In the genomic region with DNA sequence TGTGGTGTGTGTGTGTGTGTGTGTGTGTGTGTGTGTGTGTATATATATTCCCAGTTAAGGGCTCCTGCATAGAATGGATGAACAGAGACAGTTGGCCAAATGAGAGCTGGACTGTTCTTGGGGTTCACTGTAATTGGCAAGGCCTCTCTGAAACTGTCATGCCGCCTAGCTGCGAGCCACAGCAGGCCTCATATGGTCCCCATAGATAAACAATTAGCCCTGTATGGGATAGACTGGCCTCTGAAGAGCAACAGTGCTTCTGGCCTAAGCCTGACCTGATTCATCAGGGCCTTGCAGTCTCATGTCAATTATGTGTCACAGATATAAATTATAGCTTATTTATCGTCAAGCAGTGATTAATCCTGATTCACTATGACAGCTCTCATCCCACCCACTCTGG, we compare ENCODE assay signal across 12 mouse cellular contexts. TPM values are rescaled to one million over a fixed set of nuclear protein-coding genes. Genes with fewer than 3 reads are reported as not detected.
DNase-seq lines count a peak whose midpoint lies in the region; ATAC-seq and TF ChIP-seq lines count a peak whose summit lies in the region.
"Had no signal": no experiment of that assay in that cellular context is flagged by ENCODE, and none has a peak within 500 bp of the region (broad histone marks: within the 10 kb centered on the region; RNA-seq: fewer than 3 reads in every experiment).

No protein-coding gene starts in this region.

- peak overlapping the region; percentile 83; the same call in 1 of the 2 replicates for H3K4me2 ChIP-seq in hindbrain, embryonic 13.5 days
- H3K4me2 ChIP-seq in hindbrain, embryonic 11.5 days (replicated peaks; ENCODE audit: low read depth, low read length): no peak overlapping the region
- peak overlapping the region; percentile 91 for H3K4me2 ChIP-seq in hindbrain, embryonic 16.5 days (ENCODE audit: low read length)

- no peak for DNase-seq in hindbrain, embryonic 11.5 days (ENCODE audit: low spot score)
- no peak for DNase-seq in lung, postnatal 36 days
- DNase-seq in left cerebral cortex, adult 11 months (ENCODE audit: low spot score): no peak
- DNase-seq: adrenal gland, postnatal 25 days; lung, adult 2 months had no signal

- peak overlapping the region; percentile 67; the same call in 1 of the 2 replicates for H3K9ac ChIP-seq in hindbrain, embryonic 13.5 days
- no peak overlapping the region for H3K9ac ChIP-seq in hindbrain, embryonic 11.5 days (ENCODE audit: low read depth, low read length)
- no peak overlapping the region for H3K9ac ChIP-seq in hindbrain, embryonic 16.5 days (ENCODE audit: low read depth, low read length)

- no peak for ATAC-seq in hindbrain, embryonic 13.5 days (ENCODE audit: low FRiP score)
- ATAC-seq in hindbrain, embryonic 11.5 days (ENCODE audit: low FRiP score): no peak
- ATAC-seq in hindbrain, embryonic 16.5 days: no peak
- ATAC-seq in megakaryocyte progenitor cell, adult 5-6 weeks (replicated peaks; ENCODE audit: poor library complexity): peak; percentile 41
- ATAC-seq: inflammation-experienced regulatory T-cells, adult 6 months had no signal

- no peak for TF ChIP-seq CTCF in E14TG2a.4 (conservative IDR thresholded peaks at IDR 0.05; ENCODE audit: low read length)

- H3K36me3 ChIP-seq in hindbrain, embryonic 13.5 days: peaks cover 33% of the 10 kb centered on the region
- no peaks in the 10 kb centered on the region for H3K36me3 ChIP-seq in hindbrain, embryonic 11.5 days (ENCODE audit: control insufficient read depth, insufficient read depth, low read length)
- peaks cover 25% of the 10 kb centered on the region for H3K36me3 ChIP-seq in E14TG2a.4 (ENCODE audit: insufficient read depth, low read length)
- H3K36me3 ChIP-seq in hindbrain, embryonic 16.5 days (ENCODE audit: control insufficient read depth, insufficient read depth, low read length): peaks cover 7% of the 10 kb centered on the region

- no peak overlapping the region for H3K4me3 ChIP-seq in hindbrain, embryonic 13.5 days
- no peak overlapping the region for H3K4me3 ChIP-seq in hindbrain, embryonic 11.5 days (ENCODE audit: low read depth, low read length)
- peak overlapping the region; percentile 91 for H3K4me3 ChIP-seq in E14TG2a.4 (replicated peaks; ENCODE audit: low read length)
- no peak overlapping the region for H3K4me3 ChIP-seq in hindbrain, embryonic 16.5 days (ENCODE audit: low read length)
- H3K4me3 ChIP-seq: megakaryocyte, embryonic 14.5 days; neural tube, embryonic 12.5 days had no signal

- no peaks in the 10 kb centered on the region for H3K27me3 ChIP-seq in hindbrain, embryonic 13.5 days
- H3K27me3 ChIP-seq in hindbrain, embryonic 11.5 days (ENCODE audit: control insufficient read depth, insufficient read depth, low read length): no peaks in the 10 kb centered on the region
- H3K27me3 ChIP-seq in E14TG2a.4 (ENCODE audit: insufficient read depth, low read length): peaks cover 5% of the 10 kb centered on the region; the same call in 1 of the 2 replicates
- no peaks in the 10 kb centered on the region for H3K27me3 ChIP-seq in hindbrain, embryonic 16.5 days (replicated peaks; ENCODE audit: control insufficient read depth, insufficient read depth, low read length)
- H3K27me3 ChIP-seq: megakaryocyte, embryonic 14.5 days; neural tube, embryonic 12.5 days had no signal

- H3K4me1 ChIP-seq in hindbrain, embryonic 13.5 days (replicated peaks): peaks cover 32% of the 10 kb centered on the region
- no peaks in the 10 kb centered on the region; the same call in 1 of the 2 replicates for H3K4me1 ChIP-seq in hindbrain, embryonic 11.5 days (replicated peaks; ENCODE audit: control insufficient read depth, insufficient read depth, low read length)
- peaks cover 85% of the 10 kb centered on the region for H3K4me1 ChIP-seq in E14TG2a.4 (replicated peaks; ENCODE audit: low read depth, low read length)
- H3K4me1 ChIP-seq in hindbrain, embryonic 16.5 days (ENCODE audit: control insufficient read depth, insufficient read depth, low read depth, low read length): peaks cover 27% of the 10 kb centered on the region

- no peaks in the 10 kb centered on the region for H3K9me3 ChIP-seq in hindbrain, embryonic 13.5 days
- no peaks in the 10 kb centered on the region for H3K9me3 ChIP-seq in hindbrain, embryonic 11.5 days (ENCODE audit: control insufficient read depth, low read length)
- no peaks in the 10 kb centered on the region for H3K9me3 ChIP-seq in E14TG2a.4 (ENCODE audit: low read length)
- H3K9me3 ChIP-seq in hindbrain, embryonic 16.5 days (ENCODE audit: control insufficient read depth, low read length): no peaks in the 10 kb centered on the region
- H3K9me3 ChIP-seq: megakaryocyte, embryonic 14.5 days; neural tube, embryonic 12.5 days had no signal

- H3K27ac ChIP-seq in hindbrain, embryonic 13.5 days: no peak overlapping the region
- no peak overlapping the region for H3K27ac ChIP-seq in hindbrain, embryonic 11.5 days (ENCODE audit: low read depth, low read length)
- no peak overlapping the region for H3K27ac ChIP-seq in hindbrain, embryonic 16.5 days (ENCODE audit: low read depth, low read length)
- H3K27ac ChIP-seq: neural tube, embryonic 12.5 days had no signal

- 57% methylated on average over 3 of the region's 3 CpGs for WGBS in hindbrain, embryonic 13.5 days
- 79% methylated on average over 3 of the region's 3 CpGs for WGBS in hindbrain, embryonic 11.5 days
- 63% methylated on average over 3 of the region's 3 CpGs for WGBS in hindbrain, embryonic 16.5 days

RNA-seq across cellular contexts. Expression of gene Cltb, which starts 3.1 kb away (rescaled TPM):
- polyA plus RNA-seq in hindbrain, embryonic 13.5 days (2015; fragmentation: Nextera tagmentation; extraction: Ambion mirVana): 132 and 135 TPM in 2 replicates
- polyA plus RNA-seq in hindbrain, embryonic 11.5 days (2014; fragmentation: Nextera tagmentation; extraction: Ambion mirVana): 32.3 and 36.8 TPM in 2 replicates
- polyA plus RNA-seq in hindbrain, embryonic 16.5 days (2015; fragmentation: Nextera tagmentation; extraction: Ambion mirVana): 244 and 276 TPM in 2 replicates
- 4.2 and 6.1 TPM in 2 replicates for total RNA-seq in megakaryocyte progenitor cell, adult 5-6 weeks (2015)
- 11.0 and 13.1 TPM in 2 replicates for total RNA-seq in megakaryocyte progenitor cell, adult 5-6 weeks (2017)

RNA-seq across cellular contexts. Expression of gene Faf2, which starts 13.6 kb away (rescaled TPM):
- 68.9 and 71.5 TPM in 2 replicates for polyA plus RNA-seq in hindbrain, embryonic 13.5 days (2015; fragmentation: Nextera tagmentation; extraction: Ambion mirVana)
- polyA plus RNA-seq in hindbrain, embryonic 11.5 days (2014; fragmentation: Nextera tagmentation; extraction: Ambion mirVana): 94.5 and 116 TPM in 2 replicates
- 61.9 and 64.7 TPM in 2 replicates for polyA plus RNA-seq in hindbrain, embryonic 16.5 days (2015; fragmentation: Nextera tagmentation; extraction: Ambion mirVana)
- 40.8 and 43.9 TPM in 2 replicates for total RNA-seq in megakaryocyte progenitor cell, adult 5-6 weeks (2015)
- total RNA-seq in megakaryocyte progenitor cell, adult 5-6 weeks (2017): 37.4 and 38.6 TPM in 2 replicates

RNA-seq across cellular contexts. Expression of gene Higd2a, which starts 18.0 kb away (rescaled TPM):
- polyA plus RNA-seq in hindbrain, embryonic 13.5 days (2015; fragmentation: Nextera tagmentation; extraction: Ambion mirVana): 232 and 248 TPM in 2 replicates
- 166 and 167 TPM in 2 replicates for polyA plus RNA-seq in hindbrain, embryonic 11.5 days (2014; fragmentation: Nextera tagmentation; extraction: Ambion mirVana)
- polyA plus RNA-seq in hindbrain, embryonic 16.5 days (2015; fragmentation: Nextera tagmentation; extraction: Ambion mirVana): 253 and 288 TPM in 2 replicates
- total RNA-seq in megakaryocyte progenitor cell, adult 5-6 weeks (2015): 101 and 120 TPM in 2 replicates
- 51.6 and 87.6 TPM in 2 replicates for total RNA-seq in megakaryocyte progenitor cell, adult 5-6 weeks (2017)

RNA-seq across cellular contexts. Expression of gene Nop16, which starts 18.1 kb away (rescaled TPM):
- 53.0 and 53.1 TPM in 2 replicates for polyA plus RNA-seq in hindbrain, embryonic 13.5 days (2015; fragmentation: Nextera tagmentation; extraction: Ambion mirVana)
- polyA plus RNA-seq in hindbrain, embryonic 11.5 days (2014; fragmentation: Nextera tagmentation; extraction: Ambion mirVana): 62.5 and 63.0 TPM in 2 replicates
- polyA plus RNA-seq in hindbrain, embryonic 16.5 days (2015; fragmentation: Nextera tagmentation; extraction: Ambion mirVana): 64.7 and 69.1 TPM in 2 replicates
- total RNA-seq in megakaryocyte progenitor cell, adult 5-6 weeks (2015): 54.2 and 59.3 TPM in 2 replicates
- total RNA-seq in megakaryocyte progenitor cell, adult 5-6 weeks (2017): 69.7 and 104 TPM in 2 replicates

RNA-seq across cellular contexts. Expression of gene Arl10, which starts 33.2 kb away (rescaled TPM):
- 76.2 and 77.7 TPM in 2 replicates for polyA plus RNA-seq in hindbrain, embryonic 13.5 days (2015; fragmentation: Nextera tagmentation; extraction: Ambion mirVana)
- 28.4 and 39.1 TPM in 2 replicates for polyA plus RNA-seq in hindbrain, embryonic 11.5 days (2014; fragmentation: Nextera tagmentation; extraction: Ambion mirVana)
- polyA plus RNA-seq in hindbrain, embryonic 16.5 days (2015; fragmentation: Nextera tagmentation; extraction: Ambion mirVana): 96.9 and 100 TPM in 2 replicates
- 9.7 and 15.7 TPM in 2 replicates for total RNA-seq in megakaryocyte progenitor cell, adult 5-6 weeks (2015)
- total RNA-seq in megakaryocyte progenitor cell, adult 5-6 weeks (2017): 9.5 and 14.0 TPM in 2 replicates
